Mouse (Mus musculus) heart, embryonic 14.5 days (tissue): ENCODE measurements at regions not wholly inside any gene's neighbourhood (a gene's known extent, or its start where the extent isn't known, plus 50 kb on each side); places are given as distances from the start of the nearest gene placed in this dataset.

Experiments used
- ATAC-seq: fragments of 200-750 bp; cut with Nextera tagmentation; 2 replicates; pipeline ENCODE4 v1.8.0; 2017; ENCODE audit warnings: low read depth, moderate TSS enrichment; ENCODE audit not compliant: insufficient number of reproducible peaks, insufficient read depth, low FRiP score
- H3K27ac ChIP-seq, 2 experiments: fragments of 200-500 bp in 1 of 2; fragments of 300-500 bp in 1 of 2; sonication (generic) in 1 of 2; replicated peaks in 1 of 2; 2 replicates each; pipeline ENCODE4 v1.5.1; 2012 to 2014; ENCODE audit warnings: low read depth in 2 of 2, low read length in 2 of 2, control low read depth in 1 of 2, mild to moderate bottlenecking in 1 of 2, mixed read lengths in 1 of 2; ENCODE audit not compliant: control insufficient read depth in 1 of 2, insufficient read depth in 1 of 2
- H3K27me3 ChIP-seq: fragments of 300-500 bp; sonication (generic); 2 replicates; pipeline ENCODE4 v1.6.1; 2014; ENCODE audit warnings: mild to moderate bottlenecking, low read length, control low read depth; ENCODE audit not compliant: control insufficient read depth, insufficient read depth
- H3K36me3 ChIP-seq: fragments of 300-500 bp; sonication (generic); 2 replicates; pipeline ENCODE4 v1.6.1; 2014; ENCODE audit warnings: mild to moderate bottlenecking, control low read depth, low read length, mixed read lengths; ENCODE audit not compliant: control insufficient read depth, insufficient read depth
- H3K4me1 ChIP-seq, 2 experiments: fragments of 200-500 bp in 1 of 2; fragments of 300-500 bp in 1 of 2; sonication (generic) in 1 of 2; 2 replicates each; pipeline ENCODE4 v1.6.1; 2012 to 2014; ENCODE audit warnings: low read length in 2 of 2, control low read depth in 1 of 2, mixed read lengths in 1 of 2; ENCODE audit not compliant: control insufficient read depth in 2 of 2, insufficient read depth in 2 of 2
- H3K4me2 ChIP-seq: fragments of 300-500 bp; sonication (generic); 2 replicates; pipeline ENCODE4 v1.6.1; 2014; ENCODE audit warnings: mild to moderate bottlenecking, low read length
- H3K4me3 ChIP-seq, 2 experiments: fragments of 200-500 bp in 1 of 2; fragments of 300-500 bp in 1 of 2; sonication (generic) in 1 of 2; 2 replicates each; pipeline ENCODE4 v1.5.1; 2012 to 2014; ENCODE audit warnings: low read length in 2 of 2, mild to moderate bottlenecking in 2 of 2, control low read depth in 1 of 2, low read depth in 1 of 2, moderate library complexity in 1 of 2; ENCODE audit not compliant: control insufficient read depth in 1 of 2, insufficient read depth in 1 of 2
- H3K9ac ChIP-seq: fragments of 300-500 bp; sonication (generic); 2 replicates; pipeline ENCODE4 v1.6.1; 2014; ENCODE audit warnings: mild to moderate bottlenecking, low read length
- H3K9me3 ChIP-seq: fragments of 300-500 bp; sonication (generic); 2 replicates; pipeline ENCODE4 v1.6.1; 2016; ENCODE audit warnings: low read length, control low read depth; ENCODE audit not compliant: control insufficient read depth
- WGBS: fragments of 180-500 bp; shearing (Covaris S2); extraction: QIAGEN DNeasy Blood & Tissue Kit; methylation state at CpG from one replicate; pipeline ENCODE4 v1.1.7; 2014; 5-methylcytosine and 5-hydroxymethylcytosine counted together

- peak overlapping the region; percentile 42 for H3K4me2 ChIP-seq
- peak overlapping the region; percentile 49 to 50 for H3K27ac ChIP-seq
- H3K4me3 ChIP-seq, result no peak overlapping the region
- H3K27me3 ChIP-seq, result no peaks in the 10 kb centered on the region
- H3K9me3 ChIP-seq, result no peaks in the 10 kb centered on the region
- H3K4me1 ChIP-seq, result 0 out of 4 replicates have a peak, but pooled peaks cover 5 to 7% of the 10 kb centered on the region in 2 experiments
- no peak overlapping the region for H3K9ac ChIP-seq
- ATAC-seq, result peak; percentile 71
- H3K36me3 ChIP-seq, result no peaks in the 10 kb centered on the region
- WGBS, result 20% methylated on average over 8 of the region's 8 CpGs
Observed at GRCm38 (mm10) chr2:45580838-45581548, 463.8 kb upstream of the Zeb2 start.

GRCm38 (mm10) chr2:45572906-45573305, 455.7 kb upstream of the Zeb2 start:
- Histone ChIP-seq H3K4me3 (no peak overlapping the region), H3K9me3 (no peaks in the 10 kb centered on the region), H3K27me3 (no peaks in the 10 kb centered on the region), H3K9ac (no peak overlapping the region), H3K36me3 (no peaks in the 10 kb centered on the region), H3K4me1 (no peaks in the 10 kb centered on the region), H3K27ac (no peak overlapping the region), H3K4me2 (no peak overlapping the region)
- WGBS, result 64% methylated on average over 3 of the region's 3 CpGs
- no peak for ATAC-seq

GRCm38 (mm10) chr2:45554707-45555106, 437.5 kb upstream of the Zeb2 start:
- WGBS, result 80% methylated on average over 4 of the region's 4 CpGs

GRCm38 (mm10) chr2:45541394-45541793, 424.2 kb upstream of the Zeb2 start:
- no peak overlapping the region for H3K9ac ChIP-seq
- H3K9me3 ChIP-seq, result no peaks in the 10 kb centered on the region
- no peaks in the 10 kb centered on the region for H3K36me3 ChIP-seq
- no peak overlapping the region for H3K4me2 ChIP-seq
- WGBS, result 80% methylated on average over 3 of the region's 3 CpGs
- no peaks in the 10 kb centered on the region for H3K4me1 ChIP-seq
- ATAC-seq, result no peak
- no peak overlapping the region for H3K27ac ChIP-seq
- H3K4me3 ChIP-seq, result no peak overlapping the region
- no peaks in the 10 kb centered on the region for H3K27me3 ChIP-seq

More at GRCm38 (mm10) chr2:45554707-45555106, 437.5 kb upstream of the Zeb2 start:
- Histone ChIP-seq H3K9me3 (no peaks in the 10 kb centered on the region), H3K27ac (no peak overlapping the region), H3K36me3 (no peaks in the 10 kb centered on the region), H3K4me3 (no peak overlapping the region), H3K4me2 (no peak overlapping the region), H3K9ac (no peak overlapping the region), H3K4me1 (no peaks in the 10 kb centered on the region), H3K27me3 (no peaks in the 10 kb centered on the region)
- no peak for ATAC-seq

- H3K9me3 ChIP-seq, result no peaks in the 10 kb centered on the region
- peaks cover 0 to 2% of the 10 kb centered on the region in 2 experiments; a peak in 1 of 4 replicates for H3K4me1 ChIP-seq
- H3K4me3 ChIP-seq, result no peak overlapping the region
- H3K4me2 ChIP-seq, result no peak overlapping the region
- H3K36me3 ChIP-seq, result no peaks in the 10 kb centered on the region
- no peak overlapping the region for H3K9ac ChIP-seq
- H3K27me3 ChIP-seq, result no peaks in the 10 kb centered on the region
- no peak for ATAC-seq
- no peak overlapping the region for H3K27ac ChIP-seq
- 88% methylated on average over 12 of the region's 12 CpGs for WGBS
Observed at GRCm38 (mm10) chr2:45538950-45539349, 421.8 kb upstream of the Zeb2 start.

GRCm38 (mm10) chr2:45537722-45538121, 420.5 kb upstream of the Zeb2 start:
- H3K27ac ChIP-seq, result no peak overlapping the region
- peaks cover 0 to 2% of the 10 kb centered on the region in 2 experiments; a peak in 1 of 4 replicates for H3K4me1 ChIP-seq
- no peak for ATAC-seq
- H3K36me3 ChIP-seq, result no peaks in the 10 kb centered on the region
- H3K9ac ChIP-seq, result no peak overlapping the region
- no peak overlapping the region for H3K4me2 ChIP-seq
- WGBS, result 86% methylated on average over 7 of the region's 7 CpGs
- no peaks in the 10 kb centered on the region for H3K27me3 ChIP-seq
- no peak overlapping the region for H3K4me3 ChIP-seq
- H3K9me3 ChIP-seq, result no peaks in the 10 kb centered on the region

- Histone ChIP-seq H3K9ac (no peak overlapping the region), H3K4me2 (no peak overlapping the region), H3K4me3 (no peak overlapping the region), H3K4me1 (peaks cover 0 to 2% of the 10 kb centered on the region in 2 experiments; a peak in 1 of 4 replicates), H3K27me3 (no peaks in the 10 kb centered on the region), H3K9me3 (no peaks in the 10 kb centered on the region), H3K27ac (no peak overlapping the region), H3K36me3 (no peaks in the 10 kb centered on the region)
- no peak for ATAC-seq
- 56% methylated on average over 5 of the region's 5 CpGs for WGBS
Observed at GRCm38 (mm10) chr2:45534806-45535205, 417.6 kb upstream of the Zeb2 start.

- ATAC-seq, result no peak
- peaks cover 3 to 8% of the 10 kb centered on the region in 2 experiments; a peak in 1 of 4 replicates for H3K4me1 ChIP-seq
- no peaks in the 10 kb centered on the region for H3K36me3 ChIP-seq
- 72% methylated on average over 5 of the region's 5 CpGs for WGBS
- no peak overlapping the region for H3K27ac ChIP-seq
- H3K9ac ChIP-seq, result no peak overlapping the region
- no peaks in the 10 kb centered on the region for H3K9me3 ChIP-seq
- H3K4me3 ChIP-seq, result no peak overlapping the region
- no peaks in the 10 kb centered on the region for H3K27me3 ChIP-seq
- no peak overlapping the region for H3K4me2 ChIP-seq
Observed at GRCm38 (mm10) chr2:45522310-45522709, 405.1 kb upstream of the Zeb2 start.
